Mouse (Mus musculus) layer of hippocampus, adult 8-10 months (tissue): Measurements from ENCODE around the gene Sort1. TPM values are rescaled to one million over a fixed set of nuclear protein-coding genes. Genes with fewer than 3 reads are reported as not detected.
A peak's percentile ranks its signal among the peaks of the same experiment; 100 is the strongest.

Experiments used
- DNase-seq, 2 experiments: peaks; one replicate each; pipeline ENCODE4 v3.0.0; 2022; ENCODE audit warnings: low spot score in 2 of 2
- total RNA-seq, 4 experiments: library from RNA; stranded (reverse); gene quantifications; 2 replicates each; pipeline ENCODE4 v1.2.4; 2022

The Sort1 gene
- total RNA-seq, 4 experiments from 2014 or later, result 329 to 381 (median 353) TPM

GRCm38 (mm10) chr3:108381945-108382875 lies 98.3 kb downstream of the Sort1 start:
- DNase-seq, result no peak

- DNase-seq, result peak; percentile 84 to 86
Observed at GRCm38 (mm10) chr3:108383485-108384354, 99.8 kb downstream of the Sort1 start, which contains the start of gene Psrc1. Gene Psrc1 (plus strand): TSS chr3:108383839.

- DNase-seq, result no peak
Observed at GRCm38 (mm10) chr3:108384425-108384824, 100.5 kb downstream of the Sort1 start.

- DNase-seq, result peak; percentile 74 to 78
Observed at GRCm38 (mm10) chr3:108386186-108386585, 102.3 kb downstream of the Sort1 start.

- DNase-seq, result peak; percentile 94 to 97
Observed at GRCm38 (mm10) chr3:108389111-108389545, 105.2 kb downstream of the Sort1 start.

GRCm38 (mm10) chr3:108392299-108392698 lies 108.4 kb downstream of the Sort1 start:
- DNase-seq, result no peak

- no peak for DNase-seq
Observed at GRCm38 (mm10) chr3:108392793-108393192, 108.9 kb downstream of the Sort1 start.

GRCm38 (mm10) chr3:108398281-108398680 lies 114.4 kb downstream of the Sort1 start:
- DNase-seq, result no peak

GRCm38 (mm10) chr3:108400442-108400841 lies 116.6 kb downstream of the Sort1 start:
- no peak for DNase-seq

- DNase-seq, result peak; percentile 85 to 89
Observed at GRCm38 (mm10) chr3:108401692-108402527, 118.0 kb downstream of the Sort1 start.

GRCm38 (mm10) chr3:108402528-108402920 lies 118.6 kb downstream of the Sort1 start:
- DNase-seq, result no peak

- DNase-seq, result peak; percentile 76 to 79
Observed at GRCm38 (mm10) chr3:108405536-108406305, 121.8 kb downstream of the Sort1 start.

GRCm38 (mm10) chr3:108406306-108406885 lies 122.5 kb downstream of the Sort1 start:
- no peak for DNase-seq

GRCm38 (mm10) chr3:108408517-108409008 lies 124.7 kb downstream of the Sort1 start:
- no peak for DNase-seq

- no peak for DNase-seq
Observed at GRCm38 (mm10) chr3:108409656-108410358, 125.9 kb downstream of the Sort1 start.

GRCm38 (mm10) chr3:108410359-108410714 lies 126.5 kb downstream of the Sort1 start:
- no peak for DNase-seq
